Mouse (Mus musculus) kidney, embryonic 14.5 days (tissue): ENCODE measurements around the gene Slc9a3r1. TPM values are rescaled to one million over a fixed set of nuclear protein-coding genes. Genes with fewer than 3 reads are reported as not detected.

Source experiments
- ATAC-seq: fragments of 200-750 bp; cut with Nextera tagmentation; 2 replicates; pipeline ENCODE4 v1.8.0; 2017; ENCODE audit warnings: moderate number of reproducible peaks, mild to moderate bottlenecking, moderate TSS enrichment, moderate library complexity; ENCODE audit not compliant: low FRiP score, low TSS enrichment
- H3K27ac ChIP-seq: fragments of 300-500 bp; sonication (generic); 2 replicates; pipeline ENCODE4 v1.5.1; 2014; ENCODE audit warnings: low read depth, mild to moderate bottlenecking, low read length, moderate library complexity, mixed read lengths
- H3K27me3 ChIP-seq: fragments of 300-500 bp; sonication (generic); 2 replicates; pipeline ENCODE4 v1.6.1; 2014; ENCODE audit warnings: mild to moderate bottlenecking, low read length; ENCODE audit not compliant: control insufficient read depth, insufficient read depth
- H3K36me3 ChIP-seq: fragments of 300-500 bp; sonication (generic); 2 replicates; pipeline ENCODE4 v1.6.1; 2014; ENCODE audit warnings: low read length, mixed read lengths; ENCODE audit not compliant: control insufficient read depth, insufficient read depth
- H3K4me1 ChIP-seq: fragments of 300-500 bp; sonication (generic); 2 replicates; pipeline ENCODE4 v1.6.1; 2014; ENCODE audit warnings: low read length, mixed read lengths; ENCODE audit not compliant: control insufficient read depth, insufficient read depth
- H3K4me2 ChIP-seq: fragments of 300-500 bp; sonication (generic); replicated peaks from 2 replicates; pipeline ENCODE4 v1.6.1; 2014; ENCODE audit warnings: low read depth, mild to moderate bottlenecking, low read length
- H3K4me3 ChIP-seq: fragments of 300-500 bp; sonication (generic); 2 replicates; pipeline ENCODE4 v1.5.1; 2014; ENCODE audit warnings: mild to moderate bottlenecking, low read length
- H3K9ac ChIP-seq: fragments of 300-500 bp; sonication (generic); 2 replicates; pipeline ENCODE4 v1.6.1; 2014; ENCODE audit warnings: low read depth, mild to moderate bottlenecking, low read length, moderate library complexity
- H3K9me3 ChIP-seq: fragments of 300-500 bp; sonication (generic); 2 replicates; pipeline ENCODE4 v1.6.1; 2016; ENCODE audit warnings: low read length; ENCODE audit not compliant: control insufficient read depth
- WGBS: fragments of 180-500 bp; shearing (Covaris S2); extraction: QIAGEN DNeasy Blood & Tissue Kit; methylation state at CpG from one replicate; pipeline ENCODE4 v1.1.7; 2014; 5-methylcytosine and 5-hydroxymethylcytosine counted together
- polyA plus RNA-seq: library from polyadenylated mRNA; unstranded; fragments of >200 nt; fragmentation: Nextera tagmentation; extraction: Ambion mirVana; gene quantifications from 2 replicates; pipeline ENCODE4 v1.2.1, GENCODE M21; 2014

The Slc9a3r1 gene
- polyA plus RNA-seq, 1 experiment from 2014 or later, result 110 TPM

GRCm38 (mm10) chr11:115194693-115195092 lies 31.6 kb downstream of the Slc9a3r1 start:
- Histone ChIP-seq H3K9me3 (no peaks in the 10 kb centered on the region), H3K27ac (no peak overlapping the region), H3K27me3 (no peaks in the 10 kb centered on the region), H3K36me3 (peaks cover 9% of the 10 kb centered on the region; the same call in 1 of the 2 replicates), H3K4me3 (no peak overlapping the region), H3K4me2 (no peak overlapping the region), H3K4me1 (no peaks in the 10 kb centered on the region), H3K9ac (no peak overlapping the region)
- ATAC-seq, result no peak
- WGBS, result 92% methylated on average over 6 of the region's 6 CpGs

DNA sequence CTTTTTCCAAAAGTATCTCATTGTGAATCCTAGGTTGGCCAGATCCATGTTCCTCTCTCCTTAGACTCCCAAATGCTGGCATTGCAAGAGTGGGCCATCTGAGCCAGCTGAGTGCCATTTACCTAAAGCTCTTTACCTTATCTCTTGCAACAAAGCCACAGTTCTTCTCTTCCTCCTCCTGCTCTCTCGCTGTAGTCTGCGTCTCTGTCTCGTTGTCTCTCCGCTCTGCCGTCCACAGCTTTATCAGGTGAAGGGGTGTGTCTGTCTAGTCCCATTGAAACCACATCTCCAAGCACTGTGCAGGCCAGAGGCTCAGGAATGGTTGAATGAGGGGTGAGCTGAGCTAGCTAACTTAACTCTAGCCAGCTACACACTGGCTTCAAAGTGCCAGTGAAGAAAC lies 32.8 kb downstream of the Slc9a3r1 start:
- Histone ChIP-seq H3K9me3 (no peaks in the 10 kb centered on the region), H3K27ac (no peak overlapping the region), H3K4me3 (no peak overlapping the region), H3K27me3 (no peaks in the 10 kb centered on the region), H3K4me1 (no peaks in the 10 kb centered on the region), H3K36me3 (peaks cover 9% of the 10 kb centered on the region; the same call in 1 of the 2 replicates), H3K4me2 (no peak overlapping the region), H3K9ac (no peak overlapping the region)
- no peak for ATAC-seq
- WGBS, result 93% methylated on average over 5 of the region's 5 CpGs

DNA sequence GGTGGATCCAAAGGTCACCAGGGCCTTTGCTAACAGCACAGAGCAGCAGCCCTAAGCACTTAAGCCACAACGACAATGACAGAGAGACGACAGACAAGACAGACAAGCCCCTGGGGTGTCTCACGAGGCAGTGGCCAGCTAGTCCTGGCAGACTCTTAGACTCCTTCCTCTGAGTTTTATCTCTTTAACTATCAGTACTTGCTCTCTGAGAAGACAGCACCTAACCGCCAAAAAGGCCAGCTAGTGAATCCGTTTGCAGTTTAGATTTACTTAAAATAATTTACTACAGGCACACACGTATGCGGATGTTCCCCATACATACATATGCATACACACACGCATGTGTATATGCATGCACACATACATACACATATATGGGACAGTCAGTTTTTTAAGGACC lies 34.4 kb downstream of the Slc9a3r1 start:
- 86% methylated on average over 8 of the region's 8 CpGs for WGBS
- Histone ChIP-seq H3K9me3 (no peaks in the 10 kb centered on the region), H3K9ac (no peak overlapping the region), H3K27ac (no peak overlapping the region), H3K27me3 (no peaks in the 10 kb centered on the region), H3K4me1 (no peaks in the 10 kb centered on the region), H3K4me2 (no peak overlapping the region), H3K4me3 (no peak overlapping the region), H3K36me3 (peaks cover 9% of the 10 kb centered on the region; the same call in 1 of the 2 replicates)
- no peak for ATAC-seq

- Histone ChIP-seq H3K27me3 (no peaks in the 10 kb centered on the region), H3K9me3 (no peaks in the 10 kb centered on the region), H3K36me3 (peaks cover 9% of the 10 kb centered on the region; the same call in 1 of the 2 replicates), H3K9ac (no peak overlapping the region), H3K4me3 (no peak overlapping the region), H3K4me2 (no peak overlapping the region), H3K4me1 (no peaks in the 10 kb centered on the region), H3K27ac (no peak overlapping the region)
- ATAC-seq, result no peak
- WGBS, result 54% methylated on average over 12 of the region's 12 CpGs
These were observed 35.8 kb downstream of the Slc9a3r1 start for GRCm38 (mm10) chr11:115198932-115199384.

GRCm38 (mm10) chr11:115200520-115200919 lies 37.4 kb downstream of the Slc9a3r1 start:
- H3K4me3 ChIP-seq, result no peak overlapping the region
- no peaks in the 10 kb centered on the region for H3K27me3 ChIP-seq
- H3K9ac ChIP-seq, result no peak overlapping the region
- H3K27ac ChIP-seq, result no peak overlapping the region
- WGBS, result 91% methylated on average over 4 of the region's 4 CpGs
- no peaks in the 10 kb centered on the region for H3K4me1 ChIP-seq
- H3K4me2 ChIP-seq, result no peak overlapping the region
- H3K9me3 ChIP-seq, result no peaks in the 10 kb centered on the region
- peaks cover 13% of the 10 kb centered on the region; the same call in 1 of the 2 replicates for H3K36me3 ChIP-seq
- no peak for ATAC-seq

GRCm38 (mm10) chr11:115202316-115202715 lies 39.2 kb downstream of the Slc9a3r1 start:
- Histone ChIP-seq H3K9me3 (no peaks in the 10 kb centered on the region), H3K27ac (no peak overlapping the region), H3K27me3 (no peaks in the 10 kb centered on the region), H3K4me2 (no peak overlapping the region), H3K9ac (no peak overlapping the region), H3K4me3 (no peak overlapping the region), H3K36me3 (peaks cover 18% of the 10 kb centered on the region; the same call in 1 of the 2 replicates), H3K4me1 (no peaks in the 10 kb centered on the region)
- WGBS, result 15% methylated on average over 12 of the region's 12 CpGs
- peak; percentile 80 for ATAC-seq

DNA sequence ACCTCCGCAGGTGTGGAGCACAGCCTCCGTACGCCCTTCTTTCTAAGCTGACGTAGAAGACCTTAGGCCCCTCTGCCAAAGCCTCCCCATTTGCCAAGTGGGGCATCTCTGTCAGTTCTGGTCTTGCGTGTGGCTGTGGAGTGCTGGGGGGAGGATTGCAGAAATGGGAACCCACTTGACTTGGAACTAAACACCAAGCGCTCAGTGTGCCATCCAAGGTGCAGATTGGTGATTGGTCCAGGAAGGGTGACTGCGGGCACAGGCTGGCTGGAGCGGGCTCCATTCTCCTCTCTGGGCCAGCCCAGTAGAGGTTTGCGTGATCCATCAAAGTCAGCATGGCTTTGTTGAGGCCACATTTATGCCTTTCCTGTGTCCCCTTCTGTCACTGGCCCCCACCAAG lies 39.6 kb downstream of the Slc9a3r1 start:
- ATAC-seq, result no peak
- Histone ChIP-seq H3K27ac (no peak overlapping the region), H3K9ac (no peak overlapping the region), H3K4me3 (no peak overlapping the region), H3K4me1 (no peaks in the 10 kb centered on the region), H3K9me3 (no peaks in the 10 kb centered on the region), H3K36me3 (peaks cover 16% of the 10 kb centered on the region; the same call in 1 of the 2 replicates), H3K27me3 (no peaks in the 10 kb centered on the region), H3K4me2 (no peak overlapping the region)
- WGBS, result 93% methylated on average over 9 of the region's 9 CpGs

DNA sequence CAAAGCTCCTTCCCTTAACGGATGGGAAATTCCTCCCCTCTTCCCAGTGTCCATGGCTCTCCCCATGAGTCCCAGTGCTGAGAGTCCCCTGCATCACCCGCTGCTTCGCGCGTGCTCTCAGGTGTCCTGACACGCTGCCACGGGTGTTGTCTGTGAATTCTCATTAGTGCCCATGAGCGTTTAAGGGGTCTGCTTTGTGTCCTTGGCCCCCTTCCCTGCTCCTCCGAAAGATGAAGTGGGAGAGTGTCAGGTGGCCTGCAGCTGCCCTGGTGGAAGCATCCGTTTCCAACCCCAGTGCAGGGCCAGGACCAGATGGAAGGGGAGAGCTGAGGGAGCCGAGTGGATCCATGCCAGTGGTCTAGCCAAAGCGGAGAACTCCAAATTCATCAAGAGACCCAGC lies 45.0 kb downstream of the Slc9a3r1 start:
- Histone ChIP-seq H3K4me3 (no peak overlapping the region), H3K36me3 (peaks cover 14% of the 10 kb centered on the region; the same call in 1 of the 2 replicates), H3K4me1 (0 out of 2 replicates have a peak, but pooled peaks cover 4% of the 10 kb centered on the region), H3K27ac (no peak overlapping the region), H3K4me2 (no peak overlapping the region), H3K27me3 (no peaks in the 10 kb centered on the region), H3K9ac (no peak overlapping the region), H3K9me3 (no peaks in the 10 kb centered on the region)
- no peak for ATAC-seq
- 77% methylated on average over 12 of the region's 12 CpGs for WGBS

DNA sequence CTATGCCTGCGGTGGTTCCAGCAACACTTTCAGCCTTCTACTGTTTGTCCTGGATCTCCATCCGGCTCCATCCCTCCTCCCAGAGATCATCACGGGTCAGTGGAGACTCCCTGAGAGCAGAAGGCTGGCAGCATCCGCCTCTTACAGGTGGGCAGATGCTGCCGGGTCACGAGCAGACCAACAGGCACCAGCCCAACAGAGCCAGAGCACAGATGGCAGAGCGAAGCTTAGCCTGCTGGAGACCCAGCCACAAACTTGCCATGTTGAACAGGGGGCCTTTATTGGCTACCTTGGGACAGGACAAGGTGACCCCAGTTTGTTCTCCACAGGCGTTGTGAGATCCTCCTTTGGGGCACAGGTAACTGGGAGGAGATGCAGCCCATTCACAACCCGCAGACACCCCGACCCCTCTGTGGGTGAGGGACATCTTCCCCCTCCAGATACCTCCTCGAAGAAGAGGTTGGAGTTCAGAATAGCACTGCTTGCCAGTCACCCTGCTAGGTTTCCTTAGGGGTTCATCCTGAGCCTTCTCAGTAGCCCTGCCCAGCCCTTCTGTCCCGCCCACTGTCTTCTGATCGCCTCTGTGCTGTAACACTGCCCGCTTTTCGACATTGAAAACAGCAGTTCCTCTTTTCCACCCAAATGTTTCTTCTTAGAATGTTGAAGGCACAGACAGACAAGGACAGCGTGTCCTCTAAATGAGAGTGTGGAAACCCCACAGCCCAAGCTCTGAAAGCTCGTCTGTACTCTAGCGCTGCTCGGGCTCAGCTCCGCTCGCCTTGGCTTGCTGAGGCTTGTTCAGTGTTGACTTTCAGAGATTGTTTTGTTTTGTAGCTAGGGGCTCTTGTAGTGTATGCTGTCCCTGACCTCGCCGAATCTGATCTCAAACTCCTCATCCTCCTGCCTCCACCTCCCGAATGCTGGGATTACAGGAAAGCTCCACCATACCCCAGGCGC lies 45.9 kb downstream of the Slc9a3r1 start:
- no peak overlapping the region for H3K4me3 ChIP-seq
- H3K9ac ChIP-seq, result no peak overlapping the region
- H3K27me3 ChIP-seq, result no peaks in the 10 kb centered on the region
- 0 out of 2 replicates have a peak, but pooled peaks cover 4% of the 10 kb centered on the region for H3K4me1 ChIP-seq
- no peak overlapping the region for H3K27ac ChIP-seq
- no peak overlapping the region for H3K4me2 ChIP-seq
- 75% methylated on average over 25 of the region's 25 CpGs for WGBS
- H3K9me3 ChIP-seq, result no peaks in the 10 kb centered on the region
- H3K36me3 ChIP-seq, result peaks cover 14% of the 10 kb centered on the region; the same call in 1 of the 2 replicates
- no peak for ATAC-seq
